Mouse (Mus musculus) intestine, postnatal 0 days (tissue): Measurements from ENCODE around the gene Ikzf3. TPM values are rescaled to one million over a fixed set of nuclear protein-coding genes. Genes with fewer than 3 reads are reported as not detected.

Experiments used
- ATAC-seq: fragments of 200-750 bp; cut with Nextera tagmentation; 2 replicates; pipeline ENCODE4 v1.8.0; 2017; ENCODE audit warnings: mild to moderate bottlenecking, moderate TSS enrichment, moderate library complexity
- H3K27ac ChIP-seq: fragments of 300-500 bp; sonication (generic); 2 replicates; pipeline ENCODE4 v1.5.1; 2014; ENCODE audit warnings: mild to moderate bottlenecking, low read depth, low read length, moderate library complexity
- H3K27me3 ChIP-seq: fragments of 300-500 bp; sonication (generic); replicated peaks from 2 replicates; pipeline ENCODE4 v1.6.1; 2014; ENCODE audit warnings: low read length, mixed read lengths; ENCODE audit not compliant: control insufficient read depth, insufficient read depth
- H3K36me3 ChIP-seq: fragments of 300-500 bp; sonication (generic); 2 replicates; pipeline ENCODE4 v1.6.1; 2014; ENCODE audit warnings: mild to moderate bottlenecking, moderate library complexity; ENCODE audit not compliant: control insufficient read depth, insufficient read depth
- H3K4me1 ChIP-seq: fragments of 300-500 bp; sonication (generic); replicated peaks from 2 replicates; pipeline ENCODE4 v1.6.1; 2014; ENCODE audit warnings: antibody characterized with exemption, low read length, mixed read lengths; ENCODE audit not compliant: control insufficient read depth, insufficient read depth
- H3K4me2 ChIP-seq: fragments of 300-500 bp; sonication (generic); replicated peaks from 2 replicates; pipeline ENCODE4 v1.6.1; 2014; ENCODE audit warnings: low read depth, mild to moderate bottlenecking, moderate library complexity
- H3K4me3 ChIP-seq: fragments of 300-500 bp; sonication (generic); 2 replicates; pipeline ENCODE4 v1.5.1; 2014; ENCODE audit warnings: low read depth, low read length
- H3K9ac ChIP-seq: fragments of 300-500 bp; sonication (generic); 2 replicates; pipeline ENCODE4 v1.6.1; 2014; ENCODE audit warnings: mild to moderate bottlenecking, low read depth, low read length
- H3K9me3 ChIP-seq: fragments of 300-500 bp; sonication (generic); 2 replicates; pipeline ENCODE4 v1.6.1; 2016; ENCODE audit warnings: mixed run types; ENCODE audit not compliant: control insufficient read depth
- CTCF ChIP-seq: sonication (generic); IDR thresholded peaks from 2 replicates; pipeline ENCODE4 v1.5.1; 2016; ENCODE audit warnings: low read depth, mild to moderate bottlenecking, control low read depth, antibody characterized with exemption, moderate library complexity
- WGBS: fragments of 180-500 bp; shearing (Covaris S2); extraction: QIAGEN DNeasy Blood & Tissue Kit; methylation state at CpG from one replicate; pipeline ENCODE4 v1.1.7; 2014; 5-methylcytosine and 5-hydroxymethylcytosine counted together
- polyA plus RNA-seq: library from polyadenylated mRNA; unstranded; fragments of >200 nt; fragmentation: Nextera tagmentation; extraction: Ambion mirVana; gene quantifications from 2 replicates; pipeline ENCODE4 v1.2.1, GENCODE M21; 2015

The Ikzf3 gene
- polyA plus RNA-seq, 1 experiment from 2014 or later: 0.20 TPM

GRCm38 (mm10) chr11:98474967-98475366 lies 70.9 kb downstream of the Ikzf3 start:
- H3K27me3 ChIP-seq: no peaks in the 10 kb centered on the region
- 90% methylated on average over 11 of the region's 11 CpGs for WGBS
- H3K4me3 ChIP-seq: no peak overlapping the region
- no peaks in the 10 kb centered on the region for H3K4me1 ChIP-seq
- no peak overlapping the region for H3K9ac ChIP-seq
- no peak overlapping the region for H3K4me2 ChIP-seq
- H3K9me3 ChIP-seq: no peaks in the 10 kb centered on the region
- no peak for ATAC-seq
- H3K27ac ChIP-seq: no peak overlapping the region
- no peak for TF ChIP-seq CTCF
- no peaks in the 10 kb centered on the region for H3K36me3 ChIP-seq

GRCm38 (mm10) chr11:98473916-98474479 lies 71.8 kb downstream of the Ikzf3 start:
- no peaks in the 10 kb centered on the region for H3K4me1 ChIP-seq
- WGBS: 58% methylated on average over 8 of the region's 8 CpGs
- no peak for ATAC-seq
- H3K27ac ChIP-seq: no peak overlapping the region
- H3K27me3 ChIP-seq: no peaks in the 10 kb centered on the region
- no peak overlapping the region for H3K4me3 ChIP-seq
- no peaks in the 10 kb centered on the region for H3K9me3 ChIP-seq
- H3K36me3 ChIP-seq: no peaks in the 10 kb centered on the region
- TF ChIP-seq CTCF: no peak
- H3K4me2 ChIP-seq: no peak overlapping the region
- H3K9ac ChIP-seq: no peak overlapping the region

- no peaks in the 10 kb centered on the region for H3K9me3 ChIP-seq
- no peak overlapping the region for H3K4me3 ChIP-seq
- no peaks in the 10 kb centered on the region for H3K4me1 ChIP-seq
- H3K27ac ChIP-seq: no peak overlapping the region
- no peak for TF ChIP-seq CTCF
- H3K36me3 ChIP-seq: no peaks in the 10 kb centered on the region
- no peaks in the 10 kb centered on the region for H3K27me3 ChIP-seq
- H3K4me2 ChIP-seq: no peak overlapping the region
- 58% methylated on average over 4 of the region's 4 CpGs for WGBS
- no peak for ATAC-seq
- no peak overlapping the region for H3K9ac ChIP-seq
Observed at GRCm38 (mm10) chr11:98472696-98473095, 73.1 kb downstream of the Ikzf3 start.

- no peak for TF ChIP-seq CTCF
- Histone ChIP-seq H3K4me2 (no peak overlapping the region), H3K9me3 (no peaks in the 10 kb centered on the region), H3K27me3 (no peaks in the 10 kb centered on the region), H3K27ac (no peak overlapping the region), H3K36me3 (no peaks in the 10 kb centered on the region), H3K4me3 (no peak overlapping the region), H3K4me1 (no peaks in the 10 kb centered on the region), H3K9ac (no peak overlapping the region)
- 72% methylated on average over 6 of the region's 6 CpGs for WGBS
- ATAC-seq: no peak
Observed at GRCm38 (mm10) chr11:98470795-98471194, 75.0 kb downstream of the Ikzf3 start.

GRCm38 (mm10) chr11:98469761-98470714 lies 75.8 kb downstream of the Ikzf3 start:
- WGBS: 46% methylated on average over 22 of the region's 22 CpGs
- no peak overlapping the region for H3K27ac ChIP-seq
- no peaks in the 10 kb centered on the region for H3K9me3 ChIP-seq
- no peak overlapping the region for H3K9ac ChIP-seq
- no peaks in the 10 kb centered on the region for H3K36me3 ChIP-seq
- H3K4me3 ChIP-seq: no peak overlapping the region
- H3K27me3 ChIP-seq: no peaks in the 10 kb centered on the region
- ATAC-seq: no peak
- H3K4me2 ChIP-seq: no peak overlapping the region
- no peak for TF ChIP-seq CTCF
- no peaks in the 10 kb centered on the region for H3K4me1 ChIP-seq

- Histone ChIP-seq H3K36me3 (no peaks in the 10 kb centered on the region), H3K4me3 (no peak overlapping the region), H3K27ac (no peak overlapping the region), H3K4me1 (no peaks in the 10 kb centered on the region), H3K9me3 (no peaks in the 10 kb centered on the region), H3K9ac (no peak overlapping the region), H3K27me3 (no peaks in the 10 kb centered on the region), H3K4me2 (no peak overlapping the region)
- no peak for TF ChIP-seq CTCF
- WGBS: 73% methylated on average over 6 of the region's 6 CpGs
- ATAC-seq: no peak
Observed at GRCm38 (mm10) chr11:98464516-98464915, 81.3 kb downstream of the Ikzf3 start.
